Mouse (Mus musculus): ENCODE measurements around the gene Tfpi.

DNA sequence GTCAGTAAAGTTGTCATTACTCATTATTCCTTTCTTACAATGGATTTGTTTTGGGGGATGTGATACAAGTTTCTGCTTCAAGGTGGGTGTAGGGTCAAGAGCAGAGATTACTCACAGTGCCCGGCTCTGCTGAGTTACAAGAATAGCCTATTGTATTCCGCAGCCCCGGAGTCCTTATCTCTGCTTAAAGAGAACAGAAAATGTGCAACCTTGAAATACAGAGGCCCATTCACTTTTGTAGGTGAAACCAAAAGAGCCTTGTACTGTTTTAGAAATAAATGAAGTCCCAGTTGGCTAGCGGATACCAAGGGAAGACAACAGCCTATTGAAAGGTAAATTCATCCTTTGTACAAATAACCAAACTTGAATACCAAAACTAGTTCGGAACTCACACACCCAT, 42.2 kb upstream of the Tfpi start:
- TF ChIP-seq POLR2A (IDR thresholded peaks at IDR 0.05; ENCODE audit: control insufficient read depth, extremely low read depth, insufficient read depth, low read length, poor library complexity) = no peak
- TF ChIP-seq CTCF (IDR thresholded peaks at IDR 0.05; ENCODE audit: borderline replicate concordance, control insufficient read depth, extremely low read depth, insufficient read depth, low read length, poor library complexity) = no peak

All from thymus, adult 2 months (tissue).